Mouse (Mus musculus) small intestine, adult 2 months (tissue): Measurements from ENCODE around the gene Polr3g. TPM values are rescaled to one million over a fixed set of nuclear protein-coding genes. Genes with fewer than 3 reads are reported as not detected.
"Not testable (repeated sequence)": the region's sequence is repeated elsewhere in the genome, so short reads cannot be mapped to it uniquely, and the experiment has no call there.

Experiments
- H3K27ac ChIP-seq: fragments of 200-500 bp; 2 replicates; pipeline ENCODE4 v1.5.1; 2012; ENCODE audit warnings: low read depth, low read length, control low read depth, inconsistent platforms; ENCODE audit not compliant: insufficient read depth
- H3K27me3 ChIP-seq: fragments of 200-500 bp; 2 replicates; pipeline ENCODE4 v1.6.1; 2012; ENCODE audit warnings: mild to moderate bottlenecking, moderate library complexity, low read length, inconsistent platforms; ENCODE audit not compliant: control insufficient read depth, insufficient read depth
- H3K36me3 ChIP-seq: fragments of 200-500 bp; 2 replicates; pipeline ENCODE4 v1.6.1; 2012; ENCODE audit warnings: mild to moderate bottlenecking, low read length, control low read depth, inconsistent platforms; ENCODE audit not compliant: control insufficient read depth, insufficient read depth
- H3K4me1 ChIP-seq: fragments of 200-500 bp; 2 replicates; pipeline ENCODE4 v1.6.1; 2012; ENCODE audit warnings: low read length, inconsistent platforms, mixed read lengths; ENCODE audit not compliant: control insufficient read depth, insufficient read depth, insufficient read length
- H3K4me3 ChIP-seq: fragments of 200-500 bp; 2 replicates; pipeline ENCODE4 v1.5.1; 2012; ENCODE audit warnings: low read depth, mild to moderate bottlenecking, control low read depth, inconsistent platforms, low read length, moderate library complexity
- CTCF ChIP-seq: fragments of 200-500 bp; IDR thresholded peaks from 2 replicates; pipeline ENCODE4 v1.5.1; 2012; ENCODE audit warnings: low read depth, mild to moderate bottlenecking, control low read depth, inconsistent platforms, low read length, moderate library complexity, mixed read lengths; ENCODE audit not compliant: insufficient replicate concordance, insufficient read length; ENCODE audit errors: extremely low read depth
- POLR2A ChIP-seq: fragments of 200-500 bp; IDR thresholded peaks from 2 replicates; pipeline ENCODE4 v1.6.1; 2012; ENCODE audit warnings: low read depth, mild to moderate bottlenecking, control low read depth, inconsistent platforms, low read length, moderate library complexity
- WGBS: fragments of 180-500 bp; shearing (Covaris S2); methylation state at CpG from one replicate; pipeline ENCODE4 v1.1.7; 2018; 5-methylcytosine and 5-hydroxymethylcytosine counted together
- polyA plus RNA-seq: library from polyadenylated mRNA; depleted of rRNA; stranded (reverse); fragments of >200 nt; gene quantifications from 2 replicates; pipeline ENCODE4 v1.2.3, GENCODE M21; 2012; rRNA removed

Gene Polr3g
- polyA plus RNA-seq, 1 experiment: 4.2 TPM

GRCm38 (mm10) chr13:81632720-81633415, 77.9 kb downstream of the Polr3g start, which contains the start of gene Adgrv1:
TSS of gene Adgrv1 (minus strand) at chr13:81633154.
- WGBS: 4% methylated on average over 42 of the region's 42 CpGs
- TF ChIP-seq POLR2A: no peak
- H3K4me1 ChIP-seq: peaks cover 6% of the 10 kb centered on the region; the same call in 1 of the 2 replicates

GRCm38 (mm10) chr13:81630566-81630965, 80.2 kb downstream of the Polr3g start:
- TF ChIP-seq POLR2A (no peak), CTCF (no peak)
- Histone ChIP-seq H3K27me3 (peaks cover 9% of the 10 kb centered on the region), H3K36me3 (no peaks in the 10 kb centered on the region), H3K4me3 (no peak overlapping the region), H3K4me1 (peaks cover 6% of the 10 kb centered on the region; the same call in 1 of the 2 replicates), H3K27ac (no peak overlapping the region)
- WGBS: 77% methylated on average over 5 of the region's 5 CpGs

More at GRCm38 (mm10) chr13:81632720-81633415, 77.9 kb downstream of the Polr3g start, which contains the start of gene Adgrv1:
- H3K4me3 ChIP-seq: peak within 1 kb of the TSS; percentile 15; the same call in 1 of the 2 replicates
- H3K27me3 ChIP-seq: peaks cover 9% of the 10 kb centered on the region
- no peak within 1 kb of the TSS for H3K27ac ChIP-seq
- H3K36me3 ChIP-seq: no peaks in the 10 kb centered on the region

GRCm38 (mm10) chr13:81629395-81629794, 81.4 kb downstream of the Polr3g start:
- peaks cover 9% of the 10 kb centered on the region for H3K27me3 ChIP-seq
- WGBS: 70% methylated on average over 3 of the region's 3 CpGs
- no peak for TF ChIP-seq POLR2A
- TF ChIP-seq CTCF: no peak

GRCm38 (mm10) chr13:81628631-81629190, 82.1 kb downstream of the Polr3g start:
- H3K27ac ChIP-seq: no peak overlapping the region
- 62% methylated on average over 2 of the region's 2 CpGs for WGBS
- no peak overlapping the region for H3K4me3 ChIP-seq
- no peak for TF ChIP-seq POLR2A
- TF ChIP-seq CTCF: no peak
- H3K27me3 ChIP-seq: peaks cover 9% of the 10 kb centered on the region
- H3K4me1 ChIP-seq: peaks cover 6% of the 10 kb centered on the region; the same call in 1 of the 2 replicates
- no peaks in the 10 kb centered on the region for H3K36me3 ChIP-seq

More at GRCm38 (mm10) chr13:81629395-81629794, 81.4 kb downstream of the Polr3g start:
- Histone ChIP-seq H3K27ac (no peak overlapping the region), H3K4me1 (peaks cover 6% of the 10 kb centered on the region; the same call in 1 of the 2 replicates), H3K4me3 (no peak overlapping the region), H3K36me3 (no peaks in the 10 kb centered on the region)

- WGBS: 72% methylated on average over 1 of the region's 1 CpGs
- not testable (repeated sequence) for H3K36me3 ChIP-seq, H3K4me3 ChIP-seq, H3K27ac ChIP-seq, H3K27me3 ChIP-seq, H3K4me1 ChIP-seq
These were observed 83.0 kb downstream of the Polr3g start for GRCm38 (mm10) chr13:81627861-81628260.

Other genes with a start within 250 kb of the Polr3g start
- gene Adgrv1, start 77.9 kb downstream of the Polr3g start, polyA plus RNA-seq: 0.08 and 1.8 TPM in 2 replicates
- gene Lysmd3, start 53.4 kb downstream of the Polr3g start, polyA plus RNA-seq: 3.3 and 16.9 TPM in 2 replicates
- gene Mblac2, start 328 bp upstream of the Polr3g start, polyA plus RNA-seq: 0.81 and 1.0 TPM in 2 replicates
- 0.30 and 0.68 TPM in 2 replicates for gene Cetn3, start 72.1 kb upstream of the Polr3g start, polyA plus RNA-seq